Mouse (Mus musculus): ENCODE results near the gene Atp8b3.

DNA sequence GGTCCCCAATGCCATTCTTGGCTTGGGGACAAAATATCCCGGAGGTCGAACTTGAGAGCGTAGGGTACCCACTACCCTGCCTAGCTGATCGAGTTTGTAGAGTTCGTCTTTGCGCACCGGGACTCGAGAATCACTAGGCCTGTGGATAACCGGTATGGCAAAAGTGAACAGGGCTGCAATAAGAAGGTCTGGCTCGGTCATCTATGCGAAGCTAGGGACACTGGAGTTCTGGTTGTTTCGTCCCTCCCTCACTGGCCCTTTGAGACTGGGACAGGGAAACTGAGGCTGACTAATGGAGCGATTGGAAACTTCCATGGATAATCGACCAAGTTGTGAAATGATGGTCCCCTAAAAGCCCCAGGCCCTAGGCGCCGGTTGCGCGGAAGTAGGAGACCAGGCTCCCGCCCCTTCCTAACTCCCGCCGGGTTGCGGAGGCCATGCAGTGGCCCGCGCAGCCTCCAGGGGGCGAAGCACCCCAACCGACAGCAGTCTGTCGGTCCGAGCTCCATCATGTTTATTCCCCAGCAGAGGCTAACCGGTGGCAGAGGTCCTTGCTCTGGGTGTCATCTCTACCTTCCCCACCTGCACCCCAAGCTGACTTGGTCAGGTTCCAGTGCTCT lies 39.3 kb upstream of the Atp8b3 start:
- TF ChIP-seq CTCF (IDR thresholded peaks at IDR 0.05; ENCODE audit: low read depth): peak; percentile 77
- TF ChIP-seq EP300 (IDR thresholded peaks at IDR 0.05; ENCODE audit: low read depth): no peak; the same call in 1 of the 2 replicates
